Mouse (Mus musculus): Measurements from ENCODE around the gene A630076J17Rik. TPM values are rescaled to one million over a fixed set of nuclear protein-coding genes. Genes with fewer than 3 reads are reported as not detected.

The A630076J17Rik gene
- total and polyA plus RNA-seq, 3 experiments = not detected

- no peak overlapping the region for H3K4me3 ChIP-seq (ENCODE audit: low read depth, low read length)
- no peaks in the 10 kb centered on the region for H3K36me3 ChIP-seq (replicated peaks)
- H3K4me1 ChIP-seq (ENCODE audit: insufficient read depth, low read depth, low read length) = no peaks in the 10 kb centered on the region
- TF ChIP-seq GATA1 (IDR thresholded peaks at IDR 0.05; ENCODE audit: borderline replicate concordance, low read length) (no peak), POLR2AphosphoS5 (IDR thresholded peaks at IDR 0.05; ENCODE audit: insufficient replicate concordance, low read depth, low read length) (no peak), CTCF (IDR thresholded peaks at IDR 0.05; ENCODE audit: low read depth, low read length) (no peak), TAL1 (conservative IDR thresholded peaks at IDR 0.05; ENCODE audit: low read depth, low read length) (no peak), GATA2 (IDR thresholded peaks at IDR 0.05; ENCODE audit: borderline replicate concordance, low read depth, low read length) (no peak)
- H3K9me3 ChIP-seq (replicated peaks) = no peaks in the 10 kb centered on the region
- ATAC-seq (ENCODE audit: extremely low read depth, insufficient number of reproducible peaks, low FRiP score, poor library complexity, severe bottlenecking) (no peak), DNase-seq (ENCODE audit: low spot score) (no peak)
- peaks cover 21% of the 10 kb centered on the region for H3K27me3 ChIP-seq (ENCODE audit: insufficient read depth, low read length)
These were observed 27.5 kb downstream of the A630076J17Rik start for GRCm38 (mm10) chr3:107257924-107258323.

GRCm38 (mm10) chr3:107260956-107261850, 30.8 kb downstream of the A630076J17Rik start:
- no peak for ATAC-seq (ENCODE audit: extremely low read depth, insufficient number of reproducible peaks, low FRiP score, poor library complexity, severe bottlenecking)
- TF ChIP-seq GATA2 (IDR thresholded peaks at IDR 0.05; ENCODE audit: borderline replicate concordance, low read depth, low read length) (no peak), POLR2AphosphoS5 (IDR thresholded peaks at IDR 0.05; ENCODE audit: insufficient replicate concordance, low read depth, low read length) (no peak), TAL1 (conservative IDR thresholded peaks at IDR 0.05; ENCODE audit: low read depth, low read length) (no peak), GATA1 (IDR thresholded peaks at IDR 0.05; ENCODE audit: borderline replicate concordance, low read length) (no peak), CTCF (IDR thresholded peaks at IDR 0.05; ENCODE audit: low read depth, low read length) (no peak)
- no peaks in the 10 kb centered on the region for H3K4me1 ChIP-seq (ENCODE audit: insufficient read depth, low read depth, low read length)

GRCm38 (mm10) chr3:107261851-107262165, 31.4 kb downstream of the A630076J17Rik start:
- TF ChIP-seq TAL1 (conservative IDR thresholded peaks at IDR 0.05; ENCODE audit: low read depth, low read length) (no peak), GATA1 (IDR thresholded peaks at IDR 0.05; ENCODE audit: borderline replicate concordance, low read length) (no peak), POLR2AphosphoS5 (IDR thresholded peaks at IDR 0.05; ENCODE audit: insufficient replicate concordance, low read depth, low read length) (no peak), CTCF (IDR thresholded peaks at IDR 0.05; ENCODE audit: low read depth, low read length) (no peak), GATA2 (IDR thresholded peaks at IDR 0.05; ENCODE audit: borderline replicate concordance, low read depth, low read length) (no peak)
- ATAC-seq (ENCODE audit: extremely low read depth, insufficient number of reproducible peaks, low FRiP score, poor library complexity, severe bottlenecking) = no peak
- Histone ChIP-seq H3K9me3 (replicated peaks) (no peaks in the 10 kb centered on the region), H3K4me1 (ENCODE audit: insufficient read depth, low read depth, low read length) (no peaks in the 10 kb centered on the region), H3K27me3 (ENCODE audit: insufficient read depth, low read length) (peaks cover 28% of the 10 kb centered on the region), H3K36me3 (replicated peaks) (no peaks in the 10 kb centered on the region), H3K4me3 (ENCODE audit: low read depth, low read length) (no peak overlapping the region)
- no peak for DNase-seq (ENCODE audit: low spot score)

More at GRCm38 (mm10) chr3:107260956-107261850, 30.8 kb downstream of the A630076J17Rik start:
- H3K4me3 ChIP-seq (ENCODE audit: low read depth, low read length) = no peak overlapping the region
- no peak for DNase-seq (ENCODE audit: low spot score)
- H3K36me3 ChIP-seq (replicated peaks) = no peaks in the 10 kb centered on the region
- peaks cover 26% of the 10 kb centered on the region for H3K27me3 ChIP-seq (ENCODE audit: insufficient read depth, low read length)
- no peaks in the 10 kb centered on the region for H3K9me3 ChIP-seq (replicated peaks)

- H3K9me3 ChIP-seq (replicated peaks) = no peaks in the 10 kb centered on the region
- H3K4me3 ChIP-seq (ENCODE audit: low read depth, low read length) = no peak overlapping the region
- no peaks in the 10 kb centered on the region for H3K36me3 ChIP-seq (replicated peaks)
- DNase-seq (ENCODE audit: low spot score) (no peak), ATAC-seq (ENCODE audit: extremely low read depth, insufficient number of reproducible peaks, low FRiP score, poor library complexity, severe bottlenecking) (no peak)
- no peak for TF ChIP-seq TAL1 (conservative IDR thresholded peaks at IDR 0.05; ENCODE audit: low read depth, low read length)
- TF ChIP-seq POLR2AphosphoS5 (IDR thresholded peaks at IDR 0.05; ENCODE audit: insufficient replicate concordance, low read depth, low read length) = no peak
- no peak for TF ChIP-seq GATA1 (IDR thresholded peaks at IDR 0.05; ENCODE audit: borderline replicate concordance, low read length)
- TF ChIP-seq GATA2 (IDR thresholded peaks at IDR 0.05; ENCODE audit: borderline replicate concordance, low read depth, low read length) = no peak
- no peak for TF ChIP-seq CTCF (IDR thresholded peaks at IDR 0.05; ENCODE audit: low read depth, low read length)
- H3K4me1 ChIP-seq (ENCODE audit: insufficient read depth, low read depth, low read length) = no peaks in the 10 kb centered on the region
- H3K27me3 ChIP-seq (ENCODE audit: insufficient read depth, low read length) = peaks cover 36% of the 10 kb centered on the region
These were observed 36.5 kb downstream of the A630076J17Rik start for GRCm38 (mm10) chr3:107266814-107267345.

- Histone ChIP-seq H3K4me1 (ENCODE audit: insufficient read depth, low read depth, low read length) (peaks cover 10% of the 10 kb centered on the region), H3K36me3 (replicated peaks) (no peaks in the 10 kb centered on the region), H3K27me3 (ENCODE audit: insufficient read depth, low read length) (peaks cover 23% of the 10 kb centered on the region), H3K4me3 (ENCODE audit: low read depth, low read length) (no peak overlapping the region; the same call in 1 of the 2 replicates), H3K9me3 (replicated peaks) (no peaks in the 10 kb centered on the region)
- TF ChIP-seq GATA2 (IDR thresholded peaks at IDR 0.05; ENCODE audit: borderline replicate concordance, low read depth, low read length) = no peak
- no peak for TF ChIP-seq GATA1 (IDR thresholded peaks at IDR 0.05; ENCODE audit: borderline replicate concordance, low read length)
- TF ChIP-seq POLR2AphosphoS5 (IDR thresholded peaks at IDR 0.05; ENCODE audit: insufficient replicate concordance, low read depth, low read length) = no peak
- TF ChIP-seq TAL1 (conservative IDR thresholded peaks at IDR 0.05; ENCODE audit: low read depth, low read length) = no peak
- no peak for TF ChIP-seq CTCF (IDR thresholded peaks at IDR 0.05; ENCODE audit: low read depth, low read length)
- no peak for DNase-seq (ENCODE audit: low spot score)
- ATAC-seq (ENCODE audit: extremely low read depth, insufficient number of reproducible peaks, low FRiP score, poor library complexity, severe bottlenecking) = no peak
These were observed 42.0 kb downstream of the A630076J17Rik start for GRCm38 (mm10) chr3:107272433-107272832.

GRCm38 (mm10) chr3:107273820-107274219, 43.4 kb downstream of the A630076J17Rik start:
- TF ChIP-seq CTCF (IDR thresholded peaks at IDR 0.05; ENCODE audit: low read depth, low read length) = peak; percentile 66
- no peak for TF ChIP-seq GATA1 (IDR thresholded peaks at IDR 0.05; ENCODE audit: borderline replicate concordance, low read length)
- no peak for TF ChIP-seq POLR2AphosphoS5 (IDR thresholded peaks at IDR 0.05; ENCODE audit: insufficient replicate concordance, low read depth, low read length)
- DNase-seq (ENCODE audit: low spot score) (peak; percentile 27), ATAC-seq (ENCODE audit: extremely low read depth, insufficient number of reproducible peaks, low FRiP score, poor library complexity, severe bottlenecking) (peak; percentile 67)
- Histone ChIP-seq H3K4me3 (ENCODE audit: low read depth, low read length) (no peak overlapping the region), H3K27me3 (ENCODE audit: insufficient read depth, low read length) (peaks cover 14% of the 10 kb centered on the region), H3K36me3 (replicated peaks) (no peaks in the 10 kb centered on the region), H3K9me3 (replicated peaks) (no peaks in the 10 kb centered on the region), H3K4me1 (ENCODE audit: insufficient read depth, low read depth, low read length) (peaks cover 18% of the 10 kb centered on the region)
